Mouse (Mus musculus) midbrain, embryonic 11.5 days (tissue): ENCODE results near the gene Spaca6. TPM values are rescaled to one million over a fixed set of nuclear protein-coding genes. Genes with fewer than 3 reads are reported as not detected.

Experiments
- ATAC-seq: fragments of 200-750 bp; cut with Nextera tagmentation; 2 replicates; pipeline ENCODE4 v1.8.0; 2017; ENCODE audit warnings: moderate TSS enrichment, moderate library complexity; ENCODE audit not compliant: low FRiP score
- DNase-seq: peaks from one replicate; pipeline ENCODE4 v3.0.0; 2015; ENCODE audit warnings: low spot score; ENCODE audit errors: missing footprints
- H3K27ac ChIP-seq: fragments of 300-500 bp; sonication (generic); 2 replicates; pipeline ENCODE4 v1.5.1; 2014; ENCODE audit warnings: low read depth, low read length
- H3K27me3 ChIP-seq: fragments of 300-500 bp; sonication (generic); 2 replicates; pipeline ENCODE4 v1.6.1; 2014; ENCODE audit warnings: mild to moderate bottlenecking, low read length, moderate library complexity, mixed read lengths; ENCODE audit not compliant: control insufficient read depth, insufficient read depth
- H3K36me3 ChIP-seq: fragments of 300-500 bp; sonication (generic); 2 replicates; pipeline ENCODE4 v1.6.1; 2014; ENCODE audit warnings: mild to moderate bottlenecking, low read length, moderate library complexity, mixed read lengths; ENCODE audit not compliant: control insufficient read depth, insufficient read depth
- H3K4me1 ChIP-seq: fragments of 300-500 bp; sonication (generic); 2 replicates; pipeline ENCODE4 v1.6.1; 2014; ENCODE audit warnings: low read length; ENCODE audit not compliant: control insufficient read depth, insufficient read depth
- H3K4me2 ChIP-seq: fragments of 300-500 bp; sonication (generic); 2 replicates; pipeline ENCODE4 v1.6.1; 2014; ENCODE audit warnings: mild to moderate bottlenecking, moderate library complexity
- H3K4me3 ChIP-seq: fragments of 300-500 bp; sonication (generic); 2 replicates; pipeline ENCODE4 v1.5.1; 2014; ENCODE audit warnings: low read depth, low read length
- H3K9ac ChIP-seq: fragments of 300-500 bp; sonication (generic); 2 replicates; pipeline ENCODE4 v1.6.1; 2014; ENCODE audit warnings: low read length
- H3K9me3 ChIP-seq: fragments of 300-500 bp; sonication (generic); 2 replicates; pipeline ENCODE4 v1.6.1; 2016; ENCODE audit warnings: low read length; ENCODE audit not compliant: control insufficient read depth
- WGBS: fragments of 180-500 bp; shearing (Covaris S2); extraction: QIAGEN DNeasy Blood & Tissue Kit; methylation state at CpG from one replicate; pipeline ENCODE4 v1.1.7; 2014; 5-methylcytosine and 5-hydroxymethylcytosine counted together
- polyA plus RNA-seq: library from polyadenylated mRNA; unstranded; fragments of >200 nt; fragmentation: Nextera tagmentation; extraction: Ambion mirVana; gene quantifications from 2 replicates; pipeline ENCODE4 v1.2.1, GENCODE M21; 2014

Spaca6 gene
- polyA plus RNA-seq, 1 experiment from 2014 or later: 16.4 TPM

- no peaks in the 10 kb centered on the region for H3K27me3 ChIP-seq
- no peak for ATAC-seq
These were observed 29.7 kb downstream of the Spaca6 start for GRCm38 (mm10) chr17:17856612-17857011.

GRCm38 (mm10) chr17:17857446-17857845, 30.5 kb downstream of the Spaca6 start:
- DNase-seq (no peak), ATAC-seq (no peak)
- H3K9ac ChIP-seq: no peak overlapping the region
- WGBS: 100% methylated on average over 1 of the region's 1 CpGs
- H3K4me3 ChIP-seq: no peak overlapping the region
- no peak overlapping the region for H3K4me2 ChIP-seq
- H3K4me1 ChIP-seq: no peaks in the 10 kb centered on the region
- H3K36me3 ChIP-seq: no peaks in the 10 kb centered on the region
- no peak overlapping the region for H3K27ac ChIP-seq
- no peaks in the 10 kb centered on the region for H3K9me3 ChIP-seq
- H3K27me3 ChIP-seq: no peaks in the 10 kb centered on the region

More at GRCm38 (mm10) chr17:17856612-17857011, 29.7 kb downstream of the Spaca6 start:
- Histone ChIP-seq H3K4me2 (no peak overlapping the region), H3K9ac (no peak overlapping the region), H3K4me1 (no peaks in the 10 kb centered on the region), H3K9me3 (no peaks in the 10 kb centered on the region), H3K4me3 (no peak overlapping the region), H3K36me3 (no peaks in the 10 kb centered on the region), H3K27ac (no peak overlapping the region)
- 95% methylated on average over 1 of the region's 1 CpGs for WGBS
- no peak for DNase-seq

GRCm38 (mm10) chr17:17860110-17860509, 33.2 kb downstream of the Spaca6 start:
- no peaks in the 10 kb centered on the region for H3K36me3 ChIP-seq
- H3K4me2 ChIP-seq: no peak overlapping the region
- no peaks in the 10 kb centered on the region for H3K9me3 ChIP-seq
- H3K4me3 ChIP-seq: no peak overlapping the region
- no peaks in the 10 kb centered on the region for H3K27me3 ChIP-seq
- ATAC-seq (no peak), DNase-seq (no peak)
- no peaks in the 10 kb centered on the region for H3K4me1 ChIP-seq
- H3K27ac ChIP-seq: no peak overlapping the region
- no peak overlapping the region for H3K9ac ChIP-seq
- 90% methylated on average over 3 of the region's 3 CpGs for WGBS

GRCm38 (mm10) chr17:17862360-17862759, 35.4 kb downstream of the Spaca6 start:
- Histone ChIP-seq H3K4me1 (no peaks in the 10 kb centered on the region), H3K4me2 (no peak overlapping the region), H3K9ac (no peak overlapping the region), H3K9me3 (no peaks in the 10 kb centered on the region), H3K27me3 (no peaks in the 10 kb centered on the region), H3K36me3 (no peaks in the 10 kb centered on the region), H3K27ac (no peak overlapping the region), H3K4me3 (no peak overlapping the region)
- ATAC-seq (no peak), DNase-seq (no peak)
- WGBS: 78% methylated on average over 1 of the region's 1 CpGs

GRCm38 (mm10) chr17:17865168-17865567, 38.2 kb downstream of the Spaca6 start:
- DNase-seq (no peak), ATAC-seq (no peak)
- H3K27me3 ChIP-seq: no peaks in the 10 kb centered on the region
- no peaks in the 10 kb centered on the region for H3K4me1 ChIP-seq
- no peaks in the 10 kb centered on the region for H3K36me3 ChIP-seq
- H3K27ac ChIP-seq: no peak overlapping the region
- H3K9me3 ChIP-seq: no peaks in the 10 kb centered on the region
- 68% methylated on average over 2 of the region's 2 CpGs for WGBS
- no peak overlapping the region for H3K4me2 ChIP-seq
- H3K4me3 ChIP-seq: no peak overlapping the region
- no peak overlapping the region for H3K9ac ChIP-seq

- H3K9ac ChIP-seq: no peak overlapping the region
- no peak overlapping the region for H3K4me3 ChIP-seq
- no peaks in the 10 kb centered on the region for H3K9me3 ChIP-seq
- no peak for ATAC-seq
- no peak overlapping the region for H3K27ac ChIP-seq
- H3K4me2 ChIP-seq: no peak overlapping the region
- no peaks in the 10 kb centered on the region for H3K36me3 ChIP-seq
- no peaks in the 10 kb centered on the region for H3K27me3 ChIP-seq
- H3K4me1 ChIP-seq: no peaks in the 10 kb centered on the region
- WGBS: 90% methylated on average over 11 of the region's 11 CpGs
- DNase-seq: no peak
These were observed 40.0 kb downstream of the Spaca6 start for GRCm38 (mm10) chr17:17866801-17867469.

GRCm38 (mm10) chr17:17870892-17871550, 44.1 kb downstream of the Spaca6 start:
- 84% methylated on average over 2 of the region's 2 CpGs for WGBS
- peaks cover 3% of the 10 kb centered on the region; the same call in 1 of the 2 replicates for H3K9me3 ChIP-seq

GRCm38 (mm10) chr17:17871697-17872096, 44.7 kb downstream of the Spaca6 start:
- no peak for ATAC-seq
- Histone ChIP-seq H3K9ac (no peak overlapping the region), H3K9me3 (peaks cover 3% of the 10 kb centered on the region; the same call in 1 of the 2 replicates), H3K4me2 (no peak overlapping the region), H3K4me3 (no peak overlapping the region), H3K27ac (no peak overlapping the region), H3K36me3 (no peaks in the 10 kb centered on the region), H3K4me1 (no peaks in the 10 kb centered on the region), H3K27me3 (no peaks in the 10 kb centered on the region)
- DNase-seq: no peak
- WGBS: 95% methylated on average over 2 of the region's 2 CpGs

More at GRCm38 (mm10) chr17:17870892-17871550, 44.1 kb downstream of the Spaca6 start:
- H3K4me3 ChIP-seq: no peak overlapping the region
- no peak for ATAC-seq
- no peak overlapping the region for H3K27ac ChIP-seq
- no peaks in the 10 kb centered on the region for H3K4me1 ChIP-seq
- DNase-seq: no peak
- H3K36me3 ChIP-seq: no peaks in the 10 kb centered on the region
- H3K4me2 ChIP-seq: no peak overlapping the region
- no peak overlapping the region for H3K9ac ChIP-seq
- H3K27me3 ChIP-seq: no peaks in the 10 kb centered on the region

GRCm38 (mm10) chr17:17879347-17879746, 52.4 kb downstream of the Spaca6 start:
- Histone ChIP-seq H3K27me3 (no peaks in the 10 kb centered on the region), H3K9me3 (no peaks in the 10 kb centered on the region), H3K4me2 (no peak overlapping the region), H3K27ac (no peak overlapping the region), H3K4me3 (no peak overlapping the region), H3K9ac (no peak overlapping the region), H3K4me1 (no peaks in the 10 kb centered on the region), H3K36me3 (no peaks in the 10 kb centered on the region)
- DNase-seq: no peak
- ATAC-seq: no peak
- WGBS: 86% methylated on average over 1 of the region's 1 CpGs
